Mouse (Mus musculus): ENCODE measurements at regions not wholly inside any gene's neighbourhood (a gene's known extent, or its start where the extent isn't known, plus 50 kb on each side); places are given as distances from the start of the nearest gene placed in this dataset.

GRCm38 (mm10) chr12:28922236-28922635, 170.6 kb downstream of the Eipr1 start:
- POLR2A ChIA-PET: no interaction called here
- CTCF ChIA-PET: no interaction called here

- ChIA-PET CTCF (no interaction called here), POLR2A (no interaction called here)
These were observed 173.6 kb downstream of the Eipr1 start for GRCm38 (mm10) chr12:28925206-28925605.

- CTCF ChIA-PET: no interaction called here
These were observed 188.3 kb downstream of the Eipr1 start for GRCm38 (mm10) chr12:28939936-28940335.

GRCm38 (mm10) chr12:28948889-28949288, 197.3 kb downstream of the Eipr1 start:
- ChIA-PET POLR2A (no interaction called here), CTCF (no interaction called here)

More at GRCm38 (mm10) chr12:28939936-28940335, 188.3 kb downstream of the Eipr1 start:
- POLR2A ChIA-PET: no interaction called here

GRCm38 (mm10) chr12:28949307-28949706, 197.7 kb downstream of the Eipr1 start:
- POLR2A ChIA-PET: no interaction called here
- CTCF ChIA-PET: no interaction called here

GRCm38 (mm10) chr12:28957155-28957554, 205.6 kb downstream of the Eipr1 start:
- ChIA-PET CTCF (no interaction called here), POLR2A (interaction anchor here in 1 of 4 experiments (1.5 kb wide), 1 partner anchor 321 kb away, joined by 3 read pairs; the partner anchor contains the start of gene Rps7)

GRCm38 (mm10) chr12:28958661-28959060, 207.1 kb downstream of the Eipr1 start:
- CTCF ChIA-PET: no interaction called here
- POLR2A ChIA-PET: no interaction called here

GRCm38 (mm10) chr12:28969671-28970379, 218.2 kb downstream of the Eipr1 start:
- ChIA-PET CTCF (interaction anchor here in 1 of 4 experiments (0.5 kb wide), 1 partner anchor 391 kb away, joined by 3 read pairs; no protein-coding TSS in a partner anchor), POLR2A (no interaction called here)

- ChIA-PET CTCF (interaction anchor here (0.5 to 2.0 kb wide), 26 partner anchors 8 to 640 kb away, joined by 3 to 14 read pairs (median 4); no protein-coding TSS in a partner anchor), POLR2A (interaction anchor here in 3 of 4 experiments (0.9 to 1.2 kb wide), 4 partner anchors 223 to 339 kb away, joined by 3 to 4 read pairs (median 3); partner anchors contain the start of genes Rps7 (in 2 of the 3) and Eipr1 (in 1 of the 3))
These were observed 223.0 kb downstream of the Eipr1 start for GRCm38 (mm10) chr12:28974571-28975041.

GRCm38 (mm10) chr12:28975249-28975648, 223.6 kb downstream of the Eipr1 start:
- POLR2A ChIA-PET: interaction anchor here in 2 of 4 experiments (0.9 to 1.2 kb wide), 2 partner anchors 224 to 339 kb away, joined by 3 read pairs; partner anchors contain the start of genes Eipr1 (in 1 of the 2) and Rps7 (in 1 of the 2)
- CTCF ChIA-PET: interaction anchor here (0.6 to 2.0 kb wide), 18 partner anchors 8 to 386 kb away, joined by 3 to 13 read pairs (median 4); no protein-coding TSS in a partner anchor

- POLR2A ChIA-PET: no interaction called here
- CTCF ChIA-PET: no interaction called here
These were observed 228.1 kb downstream of the Eipr1 start for GRCm38 (mm10) chr12:28979679-28980078.

GRCm38 (mm10) chr12:28986214-28986613, 234.6 kb downstream of the Eipr1 start:
- POLR2A ChIA-PET: no interaction called here
- CTCF ChIA-PET: interaction anchor here in 2 of 4 experiments (1.5 to 1.6 kb wide), 2 partner anchors 11 to 12 kb away, joined by 5 read pairs; no protein-coding TSS in a partner anchor

- CTCF ChIA-PET: no interaction called here
- POLR2A ChIA-PET: no interaction called here
These were observed 246.0 kb downstream of the Eipr1 start for GRCm38 (mm10) chr12:28997474-28998192.

- ChIA-PET POLR2A (interaction anchor here in 1 of 4 experiments (1.2 kb wide), 1 partner anchor 15 kb away, joined by 3 read pairs; no protein-coding TSS in a partner anchor), CTCF (no interaction called here)
These were observed 248.4 kb downstream of the Eipr1 start for GRCm38 (mm10) chr12:28999963-29000451.

- CTCF ChIA-PET: no interaction called here
- POLR2A ChIA-PET: no interaction called here
These were observed 252.9 kb downstream of the Eipr1 start for GRCm38 (mm10) chr12:29004504-29004903.

- CTCF ChIA-PET: no interaction called here
- POLR2A ChIA-PET: no interaction called here
These were observed 263.0 kb downstream of the Eipr1 start for GRCm38 (mm10) chr12:29014601-29015000.

- POLR2A ChIA-PET: interaction anchor here in 1 of 4 experiments (0.7 kb wide), 1 partner anchor 7 kb away, joined by 3 read pairs; no protein-coding TSS in a partner anchor
These were observed 263.7 kb downstream of the Eipr1 start for GRCm38 (mm10) chr12:29015200-29015862.

GRCm38 (mm10) chr12:29021152-29021551, 269.5 kb downstream of the Eipr1 start:
- CTCF ChIA-PET: no interaction called here
- POLR2A ChIA-PET: interaction anchor here in 1 of 4 experiments (0.5 kb wide), 1 partner anchor 686 kb away, joined by 3 read pairs; no protein-coding TSS in a partner anchor

More at GRCm38 (mm10) chr12:29015200-29015862, 263.7 kb downstream of the Eipr1 start:
- CTCF ChIA-PET: interaction anchor here in 1 of 4 experiments (0.6 kb wide), 1 partner anchor 515 kb away, joined by 24 read pairs; no protein-coding TSS in a partner anchor

GRCm38 (mm10) chr12:29028171-29028570, 276.6 kb downstream of the Eipr1 start:
- POLR2A ChIA-PET: no interaction called here

More at GRCm38 (mm10) chr12:29028171-29028570, 276.6 kb downstream of the Eipr1 start:
- CTCF ChIA-PET: no interaction called here

All from embryonic stem cell, embryonic (primary cell).